Mouse (Mus musculus) limb, embryonic 11.5 days (tissue): ENCODE results near the gene Lce1f. TPM values are rescaled to one million over a fixed set of nuclear protein-coding genes. Genes with fewer than 3 reads are reported as not detected.
"Not testable (repeated sequence)": the region's sequence is repeated elsewhere in the genome, so short reads cannot be mapped to it uniquely, and the experiment has no call there.

ENCODE experiments used
- ATAC-seq: fragments of 200-750 bp; cut with Nextera tagmentation; 2 replicates; pipeline ENCODE4 v1.8.0; 2017; ENCODE audit warnings: low read depth; ENCODE audit not compliant: insufficient number of reproducible peaks, low FRiP score, low TSS enrichment
- DNase-seq: peaks from one replicate; pipeline ENCODE4 v3.0.0-alpha.2; 2015; ENCODE audit warnings: low spot score
- H3K27ac ChIP-seq: fragments of 300-500 bp; sonication (generic); replicated peaks from 2 replicates; pipeline ENCODE4 v1.5.1; 2014; ENCODE audit warnings: low read depth, mild to moderate bottlenecking, low read length
- H3K27me3 ChIP-seq: fragments of 300-500 bp; sonication (generic); 2 replicates; pipeline ENCODE4 v1.6.1; 2014; ENCODE audit warnings: mild to moderate bottlenecking, low read length, mixed read lengths; ENCODE audit not compliant: control insufficient read depth, insufficient read depth
- H3K36me3 ChIP-seq: fragments of 300-500 bp; sonication (generic); 2 replicates; pipeline ENCODE4 v1.6.1; 2014; ENCODE audit warnings: mild to moderate bottlenecking, low read length, moderate library complexity, mixed read lengths; ENCODE audit not compliant: control insufficient read depth, insufficient read depth
- H3K4me1 ChIP-seq: fragments of 300-500 bp; sonication (generic); 2 replicates; pipeline ENCODE4 v1.6.1; 2014; ENCODE audit warnings: low read length, mixed read lengths; ENCODE audit not compliant: control insufficient read depth, insufficient read depth
- H3K4me2 ChIP-seq: fragments of 300-500 bp; sonication (generic); 2 replicates; pipeline ENCODE4 v1.6.1; 2014; ENCODE audit warnings: low read depth, mild to moderate bottlenecking, moderate library complexity; ENCODE audit not compliant: severe bottlenecking
- H3K4me3 ChIP-seq: fragments of 300-500 bp; sonication (generic); 2 replicates; pipeline ENCODE4 v1.5.1; 2014; ENCODE audit warnings: low read depth, low read length
- H3K9ac ChIP-seq: fragments of 300-500 bp; sonication (generic); 2 replicates; pipeline ENCODE4 v1.6.1; 2014; ENCODE audit warnings: mild to moderate bottlenecking, low read length
- H3K9me3 ChIP-seq: fragments of 300-500 bp; sonication (generic); 2 replicates; pipeline ENCODE4 v1.6.1; 2016; ENCODE audit warnings: low read length; ENCODE audit not compliant: control insufficient read depth
- WGBS: fragments of 180-500 bp; shearing (Covaris S2); extraction: QIAGEN DNeasy Blood & Tissue Kit; methylation state at CpG from one replicate; pipeline ENCODE4 v1.1.7; 2014; 5-methylcytosine and 5-hydroxymethylcytosine counted together
- polyA plus RNA-seq: library from polyadenylated mRNA; unstranded; fragments of >200 nt; fragmentation: Nextera tagmentation; extraction: Ambion mirVana; gene quantifications from 2 replicates; pipeline ENCODE4 v1.2.1, GENCODE M21; 2014

Lce1f gene
- polyA plus RNA-seq, 1 experiment from 2014 or later, result not detected

DNA sequence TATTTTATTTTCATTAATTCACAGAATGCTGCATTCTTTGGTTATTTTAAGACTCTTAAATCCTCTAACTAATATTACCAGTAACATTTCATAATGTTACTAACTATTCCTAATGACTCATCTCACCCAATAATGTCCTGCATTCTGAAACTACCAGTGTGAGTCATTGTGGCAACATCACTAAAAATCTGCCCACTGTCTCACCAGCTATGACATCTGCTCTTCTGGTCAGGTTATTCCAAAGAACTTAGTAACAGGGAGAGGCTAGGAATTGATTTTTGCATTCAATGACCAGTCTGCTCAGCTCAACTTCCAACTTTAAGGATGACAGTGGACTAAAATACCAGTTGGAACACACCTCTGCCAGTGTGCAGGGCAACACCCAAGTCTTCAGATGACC, 28.5 kb downstream of the Lce1f start:
- Histone ChIP-seq H3K27me3 (no peaks in the 10 kb centered on the region), H3K36me3 (no peaks in the 10 kb centered on the region), H3K27ac (no peak overlapping the region), H3K4me1 (no peaks in the 10 kb centered on the region), H3K4me3 (no peak overlapping the region), H3K9ac (no peak overlapping the region), H3K4me2 (no peak overlapping the region), H3K9me3 (no peaks in the 10 kb centered on the region)
- DNase-seq (no peak), ATAC-seq (no peak)

DNA sequence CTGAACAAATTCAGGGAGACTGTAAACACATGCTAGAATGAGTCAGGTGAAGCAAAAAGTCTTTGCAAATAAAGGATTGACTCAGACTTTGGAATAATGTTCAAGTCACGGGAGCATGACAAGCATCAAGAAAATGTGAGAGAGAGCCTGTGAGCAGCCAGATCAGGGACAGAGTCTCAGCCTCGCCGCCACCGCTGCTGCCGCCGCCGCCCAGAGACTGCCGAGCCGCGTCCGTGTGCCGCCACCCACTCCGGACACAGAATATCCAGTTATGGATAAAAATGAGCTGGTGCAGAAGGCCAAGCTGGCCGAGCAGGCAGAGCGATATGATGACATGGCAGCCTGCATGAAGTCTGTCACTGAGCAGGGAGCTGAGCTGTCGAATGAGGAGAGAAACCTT, 31.0 kb downstream of the Lce1f start:
- not testable (repeated sequence) for H3K36me3 ChIP-seq, ATAC-seq, H3K9me3 ChIP-seq, DNase-seq, H3K4me3 ChIP-seq, H3K4me1 ChIP-seq, H3K27me3 ChIP-seq, H3K9ac ChIP-seq, H3K27ac ChIP-seq, H3K4me2 ChIP-seq
- WGBS, result 70% methylated on average over 16 of the region's 16 CpGs

- Histone ChIP-seq H3K36me3 (no peaks in the 10 kb centered on the region), H3K4me3 (no peak within 1 kb of the TSS), H3K27ac (no peak within 1 kb of the TSS), H3K4me1 (no peaks in the 10 kb centered on the region), H3K27me3 (no peaks in the 10 kb centered on the region), H3K9ac (no peak within 1 kb of the TSS), H3K4me2 (no peak within 1 kb of the TSS), H3K9me3 (no peaks in the 10 kb centered on the region)
- ATAC-seq (no peak), DNase-seq (no peak)
- 62% methylated on average over 2 of the region's 2 CpGs for WGBS
Measured at GRCm38 (mm10) chr3:92687110-92687509, 33.0 kb downstream of the Lce1f start, which contains the start of gene Lce1d. Lce1d (minus strand) TSS chr3:92687210.

DNA sequence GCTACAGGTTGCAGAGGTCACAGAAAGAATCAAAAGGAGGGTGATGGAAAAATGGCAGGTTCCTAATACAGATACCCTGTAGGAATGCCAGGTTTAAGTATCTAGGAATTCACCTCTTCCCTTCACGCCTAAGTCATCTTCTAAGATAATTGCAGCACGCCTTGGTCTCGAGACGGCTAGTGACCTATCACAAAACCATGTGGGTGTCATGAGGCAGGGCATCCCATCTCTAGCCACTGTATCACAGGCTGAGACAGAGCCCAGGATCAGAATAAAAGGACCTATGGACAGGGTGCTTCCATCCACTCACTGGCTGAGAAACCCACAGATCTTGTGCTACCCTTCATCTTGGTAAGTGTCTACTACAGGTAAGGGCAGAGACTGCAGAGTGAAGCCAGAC, 41.2 kb downstream of the Lce1f start, which contains the start of gene Lce1c:
Gene Lce1c, plus strand, starts transcription at position 301 of the 400 bp plus-strand sequence.
- no peaks in the 10 kb centered on the region for H3K4me1 ChIP-seq
- ATAC-seq (no peak), DNase-seq (no peak)
- no peaks in the 10 kb centered on the region for H3K36me3 ChIP-seq
- no peak within 1 kb of the TSS for H3K4me3 ChIP-seq
- H3K27me3 ChIP-seq, result no peaks in the 10 kb centered on the region
- no peak within 1 kb of the TSS for H3K9ac ChIP-seq
- H3K4me2 ChIP-seq, result no peak within 1 kb of the TSS
- no peaks in the 10 kb centered on the region for H3K9me3 ChIP-seq
- no peak within 1 kb of the TSS for H3K27ac ChIP-seq
- WGBS, result 87% methylated on average over 4 of the region's 4 CpGs

DNA sequence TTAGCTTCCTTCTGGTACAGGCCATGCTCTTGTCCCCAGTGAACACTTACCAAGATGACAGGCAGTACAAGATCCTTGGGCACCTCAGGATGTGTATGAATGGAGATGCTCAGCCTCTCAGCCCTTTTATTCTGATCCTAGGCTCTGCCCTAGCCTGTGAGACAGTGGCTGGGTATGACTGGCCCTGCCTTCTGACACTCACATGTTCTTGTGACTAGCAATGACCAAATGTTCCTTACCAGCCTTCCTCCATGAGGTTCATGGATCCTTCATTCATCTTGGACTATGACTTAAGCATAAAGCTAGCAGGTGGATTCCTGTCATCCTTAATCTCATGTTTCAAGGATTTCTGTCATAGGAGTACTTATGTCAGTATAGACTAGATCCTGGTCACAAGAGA, 49.9 kb downstream of the Lce1f start, which contains the start of gene Lce1a2:
Gene Lce1a2, minus strand, starts transcription at position 101 of the 400 bp plus-strand sequence.
- Histone ChIP-seq H3K27ac (no peak within 1 kb of the TSS), H3K4me2 (no peak within 1 kb of the TSS), H3K9ac (no peak within 1 kb of the TSS), H3K27me3 (no peaks in the 10 kb centered on the region), H3K4me1 (no peaks in the 10 kb centered on the region), H3K36me3 (no peaks in the 10 kb centered on the region), H3K4me3 (no peak within 1 kb of the TSS), H3K9me3 (no peaks in the 10 kb centered on the region)
- ATAC-seq (no peak), DNase-seq (no peak)

Other genes starting within 250 kb of the Lce1f start
- gene Sprr1a, start 234.5 kb downstream of the Lce1f start, polyA plus RNA-seq, result not detected in 2 replicates
- gene Sprr4, start 219.9 kb downstream of the Lce1f start, polyA plus RNA-seq, result not detected in 2 replicates
- gene 2310046K23Rik, start 185.8 kb downstream of the Lce1f start, polyA plus RNA-seq, result not detected in 2 replicates
- gene Ivl, start 146.6 kb downstream of the Lce1f start, polyA plus RNA-seq, result not detected in 2 replicates
- gene Smcp, start 131.4 kb downstream of the Lce1f start, polyA plus RNA-seq, result not detected in 2 replicates
- gene 2210017I01Rik, start 112.9 kb downstream of the Lce1f start, polyA plus RNA-seq, result not detected in 2 replicates
- gene Lce6a, start 98.7 kb downstream of the Lce1f start, polyA plus RNA-seq, result not detected in 2 replicates
- gene Lce1a1, start 72.0 kb downstream of the Lce1f start, polyA plus RNA-seq, result not detected in 2 replicates
- not detected in 2 replicates for gene Lce1b, start 63.4 kb downstream of the Lce1f start, polyA plus RNA-seq
- gene Lce1a2, start 50.0 kb downstream of the Lce1f start, polyA plus RNA-seq, result not detected in 2 replicates
- gene Lce1c, start 41.1 kb downstream of the Lce1f start, polyA plus RNA-seq, result not detected in 2 replicates
- gene Lce1d, start 33.1 kb downstream of the Lce1f start, polyA plus RNA-seq, result not detected in 2 replicates
- gene Lce1e, start 11.3 kb downstream of the Lce1f start, polyA plus RNA-seq, result not detected in 2 replicates
- gene Gm38119, start 18.7 kb upstream of the Lce1f start, polyA plus RNA-seq, result not detected in 2 replicates
- gene Lce1g, start 32.0 kb upstream of the Lce1f start, polyA plus RNA-seq, result not detected in 2 replicates
- gene Lce1h, start 44.7 kb upstream of the Lce1f start, polyA plus RNA-seq, result not detected in 2 replicates
- gene Lce1i, start 58.5 kb upstream of the Lce1f start, polyA plus RNA-seq, result not detected in 2 replicates
- gene Lce1j, start 70.2 kb upstream of the Lce1f start, polyA plus RNA-seq, result not detected in 2 replicates
- not detected in 2 replicates for gene Lce1k, start 87.5 kb upstream of the Lce1f start, polyA plus RNA-seq
- not detected in 2 replicates for gene Kprp, start 106.9 kb upstream of the Lce1f start, polyA plus RNA-seq
- gene Lce1l, start 130.9 kb upstream of the Lce1f start, polyA plus RNA-seq, result not detected in 2 replicates
- not detected in 2 replicates for gene 2310050C09Rik, start 149.9 kb upstream of the Lce1f start, polyA plus RNA-seq
- gene Lce3a, start 205.9 kb upstream of the Lce1f start, polyA plus RNA-seq, result not detected in 2 replicates
- not detected in 2 replicates for gene Lce3b, start 212.6 kb upstream of the Lce1f start, polyA plus RNA-seq
- gene Lce3c, start 224.1 kb upstream of the Lce1f start, polyA plus RNA-seq, result not detected in 2 replicates
- not detected in 2 replicates for gene Lce3d, start 237.0 kb upstream of the Lce1f start, polyA plus RNA-seq
- not detected in 2 replicates for gene Lce3e, start 246.7 kb upstream of the Lce1f start, polyA plus RNA-seq